Mouse (Mus musculus): ENCODE data around the gene Slc25a21. TPM values are rescaled to one million over a fixed set of nuclear protein-coding genes. Genes with fewer than 3 reads are reported as not detected.

Gene Slc25a21
- polyA plus RNA-seq, 1 experiment from 2014 or later, result 22.7 TPM

GRCm38 (mm10) chr12:56689331-56689730, 507.9 kb downstream of the Slc25a21 start:
- no peak overlapping the region for H3K27ac ChIP-seq (replicated peaks)
- no peak overlapping the region for H3K9ac ChIP-seq
- H3K9me3 ChIP-seq (replicated peaks), result no peaks in the 10 kb centered on the region
- no peaks in the 10 kb centered on the region for H3K36me3 ChIP-seq (replicated peaks)
- peaks cover 93% of the 10 kb centered on the region for H3K27me3 ChIP-seq
- H3K4me1 ChIP-seq (replicated peaks), result 0 out of 2 replicates have a peak, but pooled peaks cover 4% of the 10 kb centered on the region
- no peak overlapping the region for H3K4me2 ChIP-seq
- WGBS (ENCODE audit: insufficient replicate concordance), result 2% methylated on average over 10 of the region's 10 CpGs
- H3K4me3 ChIP-seq (replicated peaks), result no peak overlapping the region
- no peak for ATAC-seq (ENCODE audit: insufficient read depth)

- 3% methylated on average over 8 of the region's 8 CpGs for WGBS (ENCODE audit: insufficient replicate concordance)
- Histone ChIP-seq H3K27ac (replicated peaks) (no peak overlapping the region), H3K9ac (no peak overlapping the region), H3K36me3 (replicated peaks) (no peaks in the 10 kb centered on the region), H3K4me3 (replicated peaks) (no peak overlapping the region), H3K4me2 (no peak overlapping the region), H3K9me3 (replicated peaks) (no peaks in the 10 kb centered on the region), H3K4me1 (replicated peaks) (0 out of 2 replicates have a peak, but pooled peaks cover 4% of the 10 kb centered on the region), H3K27me3 (peaks cover 93% of the 10 kb centered on the region)
- no peak for ATAC-seq (ENCODE audit: insufficient read depth)
Measured at GRCm38 (mm10) chr12:56688920-56689319, 508.4 kb downstream of the Slc25a21 start.

GRCm38 (mm10) chr12:56688482-56688840, 508.8 kb downstream of the Slc25a21 start:
- no peak for ATAC-seq (ENCODE audit: insufficient read depth)
- Histone ChIP-seq H3K4me2 (no peak overlapping the region), H3K27ac (replicated peaks) (no peak overlapping the region), H3K4me3 (replicated peaks) (no peak overlapping the region), H3K27me3 (peaks cover 93% of the 10 kb centered on the region), H3K9ac (no peak overlapping the region), H3K9me3 (replicated peaks) (no peaks in the 10 kb centered on the region), H3K4me1 (replicated peaks) (0 out of 2 replicates have a peak, but pooled peaks cover 4% of the 10 kb centered on the region), H3K36me3 (replicated peaks) (no peaks in the 10 kb centered on the region)
- WGBS (ENCODE audit: insufficient replicate concordance), result 4% methylated on average over 10 of the region's 10 CpGs

GRCm38 (mm10) chr12:56687640-56688481, 509.4 kb downstream of the Slc25a21 start:
- Histone ChIP-seq H3K36me3 (replicated peaks) (no peaks in the 10 kb centered on the region), H3K9me3 (replicated peaks) (no peaks in the 10 kb centered on the region), H3K27ac (replicated peaks) (no peak overlapping the region), H3K4me3 (replicated peaks) (no peak overlapping the region), H3K9ac (no peak overlapping the region), H3K4me1 (replicated peaks) (0 out of 2 replicates have a peak, but pooled peaks cover 4% of the 10 kb centered on the region), H3K27me3 (peaks cover 93% of the 10 kb centered on the region), H3K4me2 (no peak overlapping the region)
- ATAC-seq (ENCODE audit: insufficient read depth), result no peak
- 7% methylated on average over 15 of the region's 15 CpGs for WGBS (ENCODE audit: insufficient replicate concordance)

- H3K4me1 ChIP-seq (replicated peaks), result no peaks in the 10 kb centered on the region; the same call in 1 of the 2 replicates
- WGBS (ENCODE audit: insufficient replicate concordance), result 3% methylated on average over 38 of the region's 38 CpGs
- H3K9ac ChIP-seq, result no peak overlapping the region
- H3K4me2 ChIP-seq, result peak overlapping the region; percentile 44
- no peak for ATAC-seq (ENCODE audit: insufficient read depth)
- H3K9me3 ChIP-seq (replicated peaks), result no peaks in the 10 kb centered on the region
- no peaks in the 10 kb centered on the region for H3K36me3 ChIP-seq (replicated peaks)
- no peak overlapping the region for H3K27ac ChIP-seq (replicated peaks)
- H3K27me3 ChIP-seq, result peaks cover 87% of the 10 kb centered on the region
- H3K4me3 ChIP-seq (replicated peaks), result peak overlapping the region; percentile 14; the same call in 1 of the 2 replicates
Measured at GRCm38 (mm10) chr12:56681096-56681811, 516.0 kb downstream of the Slc25a21 start.

- no peak overlapping the region for H3K4me2 ChIP-seq
- no peak overlapping the region for H3K9ac ChIP-seq
- WGBS (ENCODE audit: insufficient replicate concordance), result 15% methylated on average over 7 of the region's 7 CpGs
- no peaks in the 10 kb centered on the region; the same call in 1 of the 2 replicates for H3K4me1 ChIP-seq (replicated peaks)
- no peak overlapping the region for H3K4me3 ChIP-seq (replicated peaks)
- H3K27me3 ChIP-seq, result peaks cover 70% of the 10 kb centered on the region
- H3K36me3 ChIP-seq (replicated peaks), result no peaks in the 10 kb centered on the region
- ATAC-seq (ENCODE audit: insufficient read depth), result no peak
- H3K9me3 ChIP-seq (replicated peaks), result no peaks in the 10 kb centered on the region
- H3K27ac ChIP-seq (replicated peaks), result no peak overlapping the region
Measured at GRCm38 (mm10) chr12:56677620-56678019, 519.7 kb downstream of the Slc25a21 start.

- Histone ChIP-seq H3K27ac (replicated peaks) (no peak overlapping the region), H3K27me3 (peaks cover 41% of the 10 kb centered on the region), H3K36me3 (replicated peaks) (no peaks in the 10 kb centered on the region), H3K9me3 (replicated peaks) (no peaks in the 10 kb centered on the region), H3K4me2 (no peak overlapping the region), H3K9ac (no peak overlapping the region), H3K4me3 (replicated peaks) (no peak overlapping the region), H3K4me1 (replicated peaks) (no peaks in the 10 kb centered on the region)
- ATAC-seq (ENCODE audit: insufficient read depth), result no peak
- WGBS (ENCODE audit: insufficient replicate concordance), result 19% methylated on average over 3 of the region's 3 CpGs
Measured at GRCm38 (mm10) chr12:56674726-56675125, 522.5 kb downstream of the Slc25a21 start.

- Histone ChIP-seq H3K27me3 (0 out of 2 replicates have a peak, but pooled peaks cover 9% of the 10 kb centered on the region), H3K27ac (replicated peaks) (no peak overlapping the region), H3K36me3 (replicated peaks) (no peaks in the 10 kb centered on the region), H3K4me3 (replicated peaks) (no peak overlapping the region), H3K9ac (no peak overlapping the region), H3K4me2 (no peak overlapping the region), H3K9me3 (replicated peaks) (no peaks in the 10 kb centered on the region), H3K4me1 (replicated peaks) (no peaks in the 10 kb centered on the region)
- WGBS (ENCODE audit: insufficient replicate concordance), result 78% methylated on average over 9 of the region's 9 CpGs
- no peak for ATAC-seq (ENCODE audit: insufficient read depth)
Measured at GRCm38 (mm10) chr12:56670795-56671194, 526.5 kb downstream of the Slc25a21 start.

GRCm38 (mm10) chr12:56669451-56670122, 527.7 kb downstream of the Slc25a21 start:
- no peak for ATAC-seq (ENCODE audit: insufficient read depth)
- Histone ChIP-seq H3K9me3 (replicated peaks) (no peaks in the 10 kb centered on the region), H3K4me2 (no peak overlapping the region), H3K9ac (no peak overlapping the region), H3K27me3 (0 out of 2 replicates have a peak, but pooled peaks cover 5% of the 10 kb centered on the region), H3K4me3 (replicated peaks) (no peak overlapping the region), H3K27ac (replicated peaks) (no peak overlapping the region), H3K4me1 (replicated peaks) (no peaks in the 10 kb centered on the region), H3K36me3 (replicated peaks) (no peaks in the 10 kb centered on the region)
- 64% methylated on average over 9 of the region's 9 CpGs for WGBS (ENCODE audit: insufficient replicate concordance)

Measured in liver, embryonic 15.5 days (tissue).